Mouse (Mus musculus): ENCODE results near the gene Gm20441. TPM values are rescaled to one million over a fixed set of nuclear protein-coding genes. Genes with fewer than 3 reads are reported as not detected.
A peak's percentile ranks its signal among the peaks of the same experiment; 100 is the strongest.

Gm20441 gene
- not detected in 2 replicates for polyA plus RNA-seq (2016; fragmentation: Nextera tagmentation; extraction: Ambion mirVana)

DNA sequence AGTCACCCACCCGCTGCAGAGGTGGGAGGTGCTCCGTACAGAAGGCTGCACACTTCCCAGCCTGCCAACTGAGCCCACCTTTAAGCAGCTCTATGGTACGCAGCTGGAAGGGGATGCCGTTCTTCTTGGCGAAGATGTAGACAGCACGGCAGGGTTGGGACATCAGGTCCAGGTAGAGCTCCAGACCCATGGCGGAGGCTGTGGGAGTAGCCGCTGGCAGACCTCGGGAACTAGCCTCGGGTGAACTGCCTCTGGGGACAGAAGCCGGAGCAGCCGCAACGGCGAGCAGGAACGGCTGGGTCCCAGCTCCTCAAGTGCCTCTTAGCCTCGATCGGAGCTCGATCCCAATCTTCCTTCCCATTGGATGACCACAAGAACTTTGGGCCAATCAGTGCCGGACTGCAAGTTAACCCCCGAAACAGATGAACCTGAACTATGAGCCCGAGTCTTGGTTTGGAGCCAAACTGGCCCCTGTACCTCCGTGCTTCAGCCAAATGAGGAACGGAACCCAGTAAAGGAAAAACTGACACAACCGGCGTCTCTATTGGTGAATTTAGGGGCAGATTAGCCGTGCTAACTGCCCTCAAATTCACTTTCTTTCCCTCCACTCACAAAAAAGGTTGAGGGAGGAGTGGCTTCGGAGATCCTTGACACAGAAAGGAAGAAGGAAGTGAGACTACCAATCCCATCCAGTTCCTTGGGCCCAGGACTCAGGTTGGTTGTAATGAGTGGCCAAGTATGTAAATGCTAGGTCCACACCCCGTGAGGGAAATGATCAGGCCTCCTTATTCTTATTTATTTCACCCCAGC lies at the start of gene Gm20441, which contains the start of gene Gstt3:
Gene Gm20441 (minus strand): TSS at position 186 of the 810 bp plus-strand sequence.
Gene Gstt3 (minus strand): TSS at position 646 of the 810 bp plus-strand sequence.
- Histone ChIP-seq H3K4me1 (peaks cover 21% of the 10 kb centered on the region), H3K27ac (peak within 1 kb of the TSS; percentile 66), H3K4me3 (peak within 1 kb of the TSS; percentile 61), H3K9me3 (replicated peaks) (no peaks in the 10 kb centered on the region), H3K36me3 (no peaks in the 10 kb centered on the region), H3K27me3 (ENCODE audit: low read depth, poor library complexity, severe bottlenecking) (peaks cover 39% of the 10 kb centered on the region)
- peak; percentile 66 for DNase-seq (ENCODE audit: low spot score)
- 1% methylated on average over 28 of the region's 28 CpGs for WGBS

DNA sequence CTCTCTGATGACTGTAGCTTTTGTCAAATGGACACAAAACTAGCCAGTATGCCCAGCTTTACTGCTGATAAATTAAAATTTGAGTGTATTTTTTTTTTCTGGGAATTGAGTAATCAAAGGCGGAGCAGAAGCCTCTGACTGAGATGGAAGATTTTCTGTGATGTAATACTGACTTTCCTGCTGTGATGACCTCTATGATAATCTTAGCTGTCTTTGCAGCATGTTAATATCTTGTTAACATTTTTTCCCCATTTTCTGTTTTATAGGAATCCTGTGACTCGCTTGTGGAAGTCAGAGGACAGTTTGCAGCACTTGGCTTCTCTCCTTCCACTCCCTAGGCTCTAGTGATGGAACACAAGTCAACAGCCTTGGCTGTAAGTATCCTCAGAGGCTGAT lies 49.5 kb upstream of the Gm20441 start:
- Histone ChIP-seq H3K36me3 (no peaks in the 10 kb centered on the region), H3K4me3 (no peak overlapping the region), H3K4me1 (peaks cover 21% of the 10 kb centered on the region), H3K27me3 (ENCODE audit: low read depth, poor library complexity, severe bottlenecking) (peaks cover 30% of the 10 kb centered on the region), H3K9me3 (replicated peaks) (no peaks in the 10 kb centered on the region), H3K27ac (no peak overlapping the region)
- no peak for DNase-seq (ENCODE audit: low spot score)
- 96% methylated on average over 2 of the region's 2 CpGs for WGBS

DNA sequence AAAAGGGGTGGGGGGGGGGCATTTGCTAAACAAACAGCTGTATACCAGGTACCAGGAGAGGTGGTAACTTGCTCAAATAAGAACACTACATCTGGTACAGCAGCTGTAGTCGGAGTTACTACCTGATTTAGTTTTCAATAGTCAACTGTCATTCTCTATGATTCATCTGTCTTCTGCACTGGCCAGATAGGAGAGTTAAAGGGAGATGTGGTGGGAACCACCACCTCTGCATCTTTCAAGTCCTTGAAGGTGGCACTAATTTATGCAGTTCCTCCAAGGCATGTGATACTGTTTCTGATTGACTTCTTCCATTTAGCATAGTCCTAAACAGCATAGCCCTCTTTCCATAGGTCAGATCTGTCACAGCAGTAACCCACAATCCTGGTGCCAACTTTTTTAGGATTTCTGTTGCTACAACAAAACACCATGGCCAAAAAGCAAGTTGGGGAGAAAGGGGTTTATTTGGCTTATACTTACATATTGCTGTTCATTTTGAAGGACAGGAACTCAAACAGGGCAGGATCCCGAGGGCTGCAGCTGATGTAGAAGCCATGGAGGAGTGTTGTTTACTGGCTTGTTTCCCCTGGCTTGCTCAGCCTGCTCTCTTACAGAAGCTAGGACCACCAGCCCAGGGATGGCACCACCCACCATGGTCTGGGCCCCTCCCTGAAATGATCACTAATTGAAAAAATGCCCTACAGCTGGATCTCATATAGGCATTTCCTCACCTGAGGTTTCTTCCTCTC lies 48.9 kb upstream of the Gm20441 start:
- Histone ChIP-seq H3K27me3 (ENCODE audit: low read depth, poor library complexity, severe bottlenecking) (peaks cover 30% of the 10 kb centered on the region), H3K27ac (no peak overlapping the region), H3K4me1 (peaks cover 18% of the 10 kb centered on the region), H3K9me3 (replicated peaks) (no peaks in the 10 kb centered on the region), H3K4me3 (no peak overlapping the region), H3K36me3 (no peaks in the 10 kb centered on the region)
- no peak for DNase-seq (ENCODE audit: low spot score)
- WGBS: 83% methylated on average over 2 of the region's 2 CpGs

DNA sequence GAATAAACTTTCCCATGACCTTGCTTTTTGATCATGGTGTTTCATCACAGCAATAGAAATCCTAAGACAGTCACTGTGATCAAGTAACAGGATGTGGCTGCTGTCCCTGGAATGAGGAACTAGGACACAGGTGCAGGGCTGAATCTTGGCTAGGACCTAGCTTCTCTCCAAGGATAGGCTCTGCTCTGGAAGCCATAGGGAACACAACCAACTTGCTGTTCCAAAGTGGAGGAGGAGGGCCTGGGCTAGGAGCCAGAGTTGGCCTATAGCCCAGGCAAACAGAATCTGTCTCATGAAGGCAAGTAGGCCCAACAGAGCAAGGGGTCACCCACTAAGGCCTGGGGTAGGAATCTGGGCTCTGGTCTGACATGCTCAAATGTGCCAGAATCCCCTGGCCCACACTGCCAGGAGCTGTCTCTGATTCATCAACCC lies 47.8 kb upstream of the Gm20441 start:
- no peak for DNase-seq (ENCODE audit: low spot score)
- Histone ChIP-seq H3K9me3 (replicated peaks) (no peaks in the 10 kb centered on the region), H3K4me3 (no peak overlapping the region), H3K36me3 (no peaks in the 10 kb centered on the region), H3K4me1 (peaks cover 6% of the 10 kb centered on the region), H3K27ac (no peak overlapping the region), H3K27me3 (ENCODE audit: low read depth, poor library complexity, severe bottlenecking) (peaks cover 18% of the 10 kb centered on the region)

DNA sequence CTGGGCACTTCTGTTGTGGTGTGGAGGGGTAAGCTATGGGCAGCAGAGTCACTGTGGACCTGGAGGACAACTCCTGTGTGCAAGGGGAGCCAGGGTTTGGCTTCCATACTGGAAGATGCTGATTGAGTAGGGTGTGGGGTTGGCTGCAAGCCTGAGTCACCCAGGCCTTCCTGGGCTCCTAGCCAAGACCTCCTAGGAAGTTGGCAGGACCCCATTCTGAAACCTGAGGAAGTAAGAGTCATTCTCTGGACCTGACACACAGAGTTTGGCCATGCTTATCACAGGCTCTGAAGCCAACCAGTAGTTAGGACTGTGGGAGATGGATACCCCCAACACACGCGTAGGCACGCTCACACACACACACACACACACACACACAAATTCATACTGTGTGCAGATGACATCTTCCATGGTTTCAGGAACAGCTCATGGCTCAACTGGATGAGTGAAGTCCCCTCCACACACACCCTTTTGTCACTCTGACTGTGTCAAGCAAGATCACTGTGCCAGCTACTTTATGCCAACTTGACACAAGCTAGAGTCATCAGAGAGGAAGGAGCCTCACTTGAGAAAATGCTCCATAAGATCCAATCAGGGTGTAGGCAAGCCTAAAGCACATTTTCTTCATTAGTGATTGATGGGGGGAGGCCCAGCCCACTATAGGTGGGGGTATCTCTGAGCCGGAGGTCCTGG lies 47.1 kb upstream of the Gm20441 start:
- Histone ChIP-seq H3K4me3 (no peak overlapping the region), H3K9me3 (replicated peaks) (no peaks in the 10 kb centered on the region), H3K36me3 (no peaks in the 10 kb centered on the region), H3K27me3 (ENCODE audit: low read depth, poor library complexity, severe bottlenecking) (peaks cover 11% of the 10 kb centered on the region), H3K27ac (no peak overlapping the region), H3K4me1 (peaks cover 2% of the 10 kb centered on the region; the same call in 1 of the 2 replicates)
- 88% methylated on average over 4 of the region's 4 CpGs for WGBS
- no peak for DNase-seq (ENCODE audit: low spot score)

DNA sequence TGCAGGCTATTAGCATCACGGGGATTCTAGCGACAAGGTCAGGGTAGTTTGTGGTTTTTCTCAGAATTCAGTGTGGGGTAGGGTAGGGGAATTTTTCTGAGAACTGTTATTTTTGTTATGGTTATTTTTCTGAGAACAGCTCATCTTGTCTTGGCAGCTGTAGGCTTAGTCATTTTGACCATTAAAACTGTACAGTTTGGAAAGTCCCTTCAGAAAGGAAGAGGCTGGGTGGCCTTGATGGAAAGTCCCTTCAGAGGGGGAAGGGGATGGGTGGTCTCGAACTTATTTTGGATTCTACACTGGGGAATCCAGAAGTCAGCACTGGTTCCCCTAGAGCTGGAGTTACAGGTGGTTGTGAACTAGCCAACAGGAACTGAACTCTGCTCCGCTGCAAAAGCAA lies 43.8 kb upstream of the Gm20441 start:
- Histone ChIP-seq H3K9me3 (replicated peaks) (no peaks in the 10 kb centered on the region), H3K27me3 (ENCODE audit: low read depth, poor library complexity, severe bottlenecking) (no peaks in the 10 kb centered on the region), H3K36me3 (no peaks in the 10 kb centered on the region), H3K4me1 (no peaks in the 10 kb centered on the region), H3K27ac (no peak overlapping the region), H3K4me3 (no peak overlapping the region)
- no peak for DNase-seq (ENCODE audit: low spot score)
- 91% methylated on average over 4 of the region's 4 CpGs for WGBS

DNA sequence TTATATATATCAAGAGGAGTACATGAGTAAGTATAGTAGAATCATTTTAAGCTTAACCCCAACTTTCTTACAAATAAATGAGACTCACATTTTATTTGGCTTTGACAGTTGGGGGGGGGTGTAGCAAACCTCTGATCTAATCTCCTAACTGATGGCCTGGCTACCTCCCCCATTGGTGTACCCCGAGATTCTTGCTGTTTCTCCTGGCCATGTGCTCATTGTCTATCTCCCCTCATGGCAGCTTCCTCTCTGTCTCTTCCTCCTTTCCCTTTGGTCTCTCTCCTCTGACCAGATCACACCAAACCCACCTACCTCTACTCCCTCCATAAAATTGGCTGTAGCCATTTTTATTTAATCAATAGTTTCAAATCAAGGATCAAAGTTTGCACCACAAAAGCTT lies 43.0 kb upstream of the Gm20441 start:
- DNase-seq (ENCODE audit: low spot score): no peak
- H3K27ac ChIP-seq: no peak overlapping the region
- WGBS: 100% methylated on average over 1 of the region's 1 CpGs

DNA sequence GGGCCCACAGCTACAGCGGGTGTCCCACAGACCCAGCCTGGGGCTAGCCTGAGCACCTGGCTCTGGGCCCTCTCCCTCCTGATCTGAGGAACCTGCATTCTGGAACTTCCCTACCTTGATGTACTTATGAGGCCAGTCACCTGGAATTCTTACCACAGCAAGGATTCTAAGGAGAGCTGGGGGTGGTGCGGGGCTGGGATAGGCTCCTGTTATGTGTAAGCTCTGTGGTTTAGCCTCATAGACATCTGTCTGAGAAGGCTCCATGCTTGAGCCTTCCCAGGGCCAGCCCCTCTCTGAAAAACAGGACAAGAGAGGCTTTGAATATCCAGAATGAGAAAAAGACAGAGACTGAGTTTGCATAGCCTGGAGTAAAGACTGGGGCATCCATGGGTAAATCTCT lies 41.7 kb upstream of the Gm20441 start, which contains the start of gene Gstt4:
Gene Gstt4 (minus strand): TSS at position 101 of the 400 bp plus-strand sequence.
- H3K27ac ChIP-seq: no peak within 1 kb of the TSS
- H3K27me3 ChIP-seq (ENCODE audit: low read depth, poor library complexity, severe bottlenecking): no peaks in the 10 kb centered on the region
- no peaks in the 10 kb centered on the region for H3K9me3 ChIP-seq (replicated peaks)
- H3K4me1 ChIP-seq: no peaks in the 10 kb centered on the region
- WGBS: 93% methylated on average over 2 of the region's 2 CpGs
- DNase-seq (ENCODE audit: low spot score): no peak
- no peaks in the 10 kb centered on the region for H3K36me3 ChIP-seq
- no peak within 1 kb of the TSS for H3K4me3 ChIP-seq

More for the DNA sequence above, 43.0 kb upstream of the Gm20441 start:
- Histone ChIP-seq H3K27me3 (ENCODE audit: low read depth, poor library complexity, severe bottlenecking) (no peaks in the 10 kb centered on the region), H3K4me1 (no peaks in the 10 kb centered on the region), H3K9me3 (replicated peaks) (no peaks in the 10 kb centered on the region), H3K4me3 (no peak overlapping the region), H3K36me3 (no peaks in the 10 kb centered on the region)

DNA sequence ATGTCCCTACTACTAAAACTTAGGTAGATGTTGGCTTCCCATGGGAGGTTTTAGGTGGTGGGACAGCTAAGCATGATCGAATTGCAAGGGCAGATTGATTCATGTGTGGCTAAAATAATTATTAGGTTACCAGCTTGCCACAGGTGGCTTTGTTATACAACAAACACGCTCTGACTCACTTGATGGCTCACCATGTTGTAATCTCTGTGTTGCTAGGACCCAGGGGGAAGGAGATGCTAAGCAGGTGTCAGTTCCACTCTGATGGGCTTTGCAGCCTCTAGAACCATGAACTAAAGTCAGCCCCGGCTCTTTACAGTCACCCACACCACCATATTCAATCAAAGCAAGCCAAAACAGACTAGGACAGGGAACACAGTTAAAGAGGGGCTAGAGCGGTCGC lies 39.1 kb upstream of the Gm20441 start:
- Histone ChIP-seq H3K9me3 (replicated peaks) (no peaks in the 10 kb centered on the region), H3K36me3 (no peaks in the 10 kb centered on the region), H3K27me3 (ENCODE audit: low read depth, poor library complexity, severe bottlenecking) (no peaks in the 10 kb centered on the region), H3K27ac (no peak overlapping the region), H3K4me1 (no peaks in the 10 kb centered on the region), H3K4me3 (no peak overlapping the region)
- DNase-seq (ENCODE audit: low spot score): no peak
- WGBS: 87% methylated on average over 5 of the region's 5 CpGs

DNA sequence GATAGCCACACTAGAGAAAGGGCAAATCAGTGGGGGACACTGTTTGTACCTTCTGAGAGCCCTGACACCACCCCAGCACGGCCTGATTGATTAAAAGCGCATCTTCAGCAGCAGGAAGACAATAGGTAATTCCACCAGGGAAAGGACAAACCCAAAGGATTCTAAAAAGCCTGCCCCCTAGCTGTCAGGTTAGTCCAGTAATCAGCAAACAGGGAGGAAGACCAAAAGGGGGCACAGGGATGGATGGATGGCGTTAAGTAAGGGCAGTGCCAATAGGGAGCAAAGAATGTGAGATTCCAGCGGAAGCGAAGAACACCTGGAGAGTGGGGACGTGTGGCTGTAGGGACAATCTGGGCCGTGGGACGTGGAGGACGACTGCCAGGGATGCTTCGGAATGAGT lies 37.9 kb upstream of the Gm20441 start:
- no peak overlapping the region for H3K27ac ChIP-seq
- no peak overlapping the region for H3K4me3 ChIP-seq
- 69% methylated on average over 10 of the region's 10 CpGs for WGBS
- no peaks in the 10 kb centered on the region for H3K9me3 ChIP-seq (replicated peaks)
- DNase-seq (ENCODE audit: low spot score): no peak
- H3K27me3 ChIP-seq (ENCODE audit: low read depth, poor library complexity, severe bottlenecking): no peaks in the 10 kb centered on the region
- no peaks in the 10 kb centered on the region for H3K4me1 ChIP-seq
- H3K36me3 ChIP-seq: no peaks in the 10 kb centered on the region

DNA sequence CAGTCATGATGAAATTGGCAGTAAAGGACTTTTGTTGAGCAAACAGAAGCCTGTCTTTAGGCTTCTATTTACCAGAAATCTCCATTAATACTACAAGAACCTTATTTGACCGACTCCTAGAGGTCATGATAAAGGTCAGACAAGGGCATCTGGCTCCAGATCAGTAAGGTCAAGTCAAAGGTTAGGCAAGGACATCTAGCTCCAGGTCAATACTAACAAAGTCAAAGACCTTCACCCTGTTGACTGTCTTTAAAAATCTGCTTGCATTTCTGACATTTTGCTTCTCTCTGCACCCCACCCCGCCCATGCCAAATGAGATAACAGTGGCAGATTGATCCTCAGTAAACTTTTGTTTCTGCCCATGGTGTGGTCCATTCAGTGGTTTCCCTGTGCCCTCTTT lies 23.5 kb upstream of the Gm20441 start:
- Histone ChIP-seq H3K9me3 (replicated peaks) (no peaks in the 10 kb centered on the region), H3K36me3 (no peaks in the 10 kb centered on the region), H3K4me3 (no peak overlapping the region), H3K27ac (no peak overlapping the region), H3K4me1 (no peaks in the 10 kb centered on the region), H3K27me3 (ENCODE audit: low read depth, poor library complexity, severe bottlenecking) (no peaks in the 10 kb centered on the region)
- 82% methylated on average over 2 of the region's 2 CpGs for WGBS
- no peak for DNase-seq (ENCODE audit: low spot score)

DNA sequence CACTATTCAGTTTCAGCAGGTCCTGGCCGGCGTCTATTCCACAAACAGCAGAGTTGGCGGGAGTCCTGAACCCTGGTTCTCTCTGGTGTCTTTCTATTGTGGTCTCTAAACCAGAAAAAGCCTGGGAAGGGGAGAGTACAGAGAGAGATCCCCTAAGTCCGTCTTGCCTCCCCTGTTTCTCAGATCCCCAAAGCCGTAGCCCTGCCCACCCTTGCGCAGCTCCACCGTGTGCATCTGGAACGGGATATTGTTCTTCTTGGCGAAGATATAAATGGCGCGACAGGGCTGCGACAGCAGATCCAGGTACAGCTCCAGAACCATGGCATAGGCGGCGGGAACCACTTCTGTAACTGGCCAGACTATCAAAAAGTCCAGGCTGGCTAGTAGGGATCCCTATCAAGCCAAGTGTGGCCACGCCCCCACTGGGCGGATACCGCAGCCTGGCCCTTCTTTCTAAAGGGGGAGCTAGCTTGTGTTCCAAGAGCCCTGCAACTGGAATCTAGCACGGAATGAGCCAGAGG lies 17.5 kb upstream of the Gm20441 start, which contains the start of gene Gstt1:
Gene Gstt1 (minus strand): TSS at position 409 of the 521 bp plus-strand sequence.
- no peaks in the 10 kb centered on the region for H3K9me3 ChIP-seq (replicated peaks)
- WGBS: 3% methylated on average over 18 of the region's 18 CpGs
- no peaks in the 10 kb centered on the region for H3K36me3 ChIP-seq
- peak; percentile 43 for DNase-seq (ENCODE audit: low spot score)
- peak within 1 kb of the TSS; percentile 39; the same call in 1 of the 2 replicates for H3K27ac ChIP-seq
- H3K27me3 ChIP-seq (ENCODE audit: low read depth, poor library complexity, severe bottlenecking): peaks cover 24% of the 10 kb centered on the region
- peaks cover 29% of the 10 kb centered on the region for H3K4me1 ChIP-seq
- H3K4me3 ChIP-seq: peak within 1 kb of the TSS; percentile 52
